Mouse (Mus musculus) forebrain, embryonic 15.5 days (tissue): Measurements from ENCODE around the gene Ston2. TPM values are rescaled to one million over a fixed set of nuclear protein-coding genes. Genes with fewer than 3 reads are reported as not detected.
"Not testable (repeated sequence)": the region's sequence is repeated elsewhere in the genome, so short reads cannot be mapped to it uniquely, and the experiment has no call there.

Experiments
- ATAC-seq: fragments of 200-750 bp; cut with Nextera tagmentation; replicated peaks from 2 replicates; pipeline ENCODE4 v1.8.0; 2017; ENCODE audit warnings: mild to moderate bottlenecking, moderate TSS enrichment, moderate library complexity
- H3K27ac ChIP-seq: fragments of 300-500 bp; sonication (generic); replicated peaks from 2 replicates; pipeline ENCODE4 v1.5.1; 2015; ENCODE audit warnings: mild to moderate bottlenecking, inconsistent platforms
- H3K27me3 ChIP-seq: fragments of 300-500 bp; sonication (generic); 2 replicates; pipeline ENCODE4 v1.6.1; 2015; ENCODE audit warnings: inconsistent platforms
- H3K36me3 ChIP-seq: fragments of 300-500 bp; sonication (generic); 2 replicates; pipeline ENCODE4 v1.6.1; 2015; ENCODE audit warnings: mild to moderate bottlenecking, inconsistent platforms
- H3K4me1 ChIP-seq: fragments of 300-500 bp; sonication (generic); 2 replicates; pipeline ENCODE4 v1.6.1; 2015; ENCODE audit warnings: inconsistent platforms
- H3K4me2 ChIP-seq: fragments of 300-500 bp; sonication (generic); replicated peaks from 2 replicates; pipeline ENCODE4 v1.6.1; 2015; ENCODE audit warnings: mild to moderate bottlenecking, inconsistent platforms
- H3K4me3 ChIP-seq: fragments of 300-500 bp; sonication (generic); 2 replicates; pipeline ENCODE4 v1.5.1; 2015; ENCODE audit warnings: mild to moderate bottlenecking, inconsistent platforms
- H3K9ac ChIP-seq: fragments of 300-500 bp; sonication (generic); replicated peaks from 2 replicates; pipeline ENCODE4 v1.6.1; 2015; ENCODE audit warnings: mild to moderate bottlenecking, inconsistent platforms
- H3K9me3 ChIP-seq: fragments of 300-500 bp; sonication (generic); 2 replicates; pipeline ENCODE4 v1.6.1; 2016; ENCODE audit warnings: inconsistent platforms
- WGBS: fragments of 180-500 bp; shearing (Covaris S2); methylation state at CpG from one replicate; pipeline ENCODE4 v1.1.7; 2015; ENCODE audit warnings: mixed read lengths; 5-methylcytosine and 5-hydroxymethylcytosine counted together
- polyA plus RNA-seq: library from polyadenylated mRNA; unstranded; fragments of >200 nt; fragmentation: Nextera tagmentation; extraction: Ambion mirVana; gene quantifications from 2 replicates; pipeline ENCODE4 v1.2.1, GENCODE M21; 2015

Ston2 gene
- polyA plus RNA-seq, 1 experiment from 2014 or later = 6.2 TPM

DNA sequence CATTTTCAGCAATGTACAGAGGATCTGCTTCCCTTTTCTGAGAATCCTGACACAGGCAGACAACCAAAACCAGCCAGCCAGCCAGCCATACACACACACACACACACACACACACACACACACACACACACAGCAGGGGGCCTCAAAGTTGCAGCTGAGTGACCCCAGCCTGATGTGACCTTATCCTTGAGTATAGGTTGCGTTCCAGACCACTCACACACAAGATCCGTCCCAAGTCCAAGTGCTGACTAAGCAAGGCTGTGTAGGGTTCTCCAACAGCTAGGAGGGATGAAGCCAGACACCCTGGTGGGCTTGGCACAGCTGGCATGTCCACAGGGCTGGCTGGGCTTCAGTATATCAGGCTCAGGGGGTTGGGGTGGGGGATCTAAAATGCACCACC is 23.7 kb downstream of the Ston2 start:
- H3K4me2 ChIP-seq = no peak overlapping the region
- no peak for ATAC-seq
- no peaks in the 10 kb centered on the region for H3K27me3 ChIP-seq
- H3K9me3 ChIP-seq = no peaks in the 10 kb centered on the region
- H3K9ac ChIP-seq = no peak overlapping the region
- WGBS = 65% methylated on average over 2 of the region's 2 CpGs
- peaks cover 15% of the 10 kb centered on the region for H3K4me1 ChIP-seq
- no peaks in the 10 kb centered on the region for H3K36me3 ChIP-seq
- no peak overlapping the region for H3K27ac ChIP-seq
- no peak overlapping the region for H3K4me3 ChIP-seq

DNA sequence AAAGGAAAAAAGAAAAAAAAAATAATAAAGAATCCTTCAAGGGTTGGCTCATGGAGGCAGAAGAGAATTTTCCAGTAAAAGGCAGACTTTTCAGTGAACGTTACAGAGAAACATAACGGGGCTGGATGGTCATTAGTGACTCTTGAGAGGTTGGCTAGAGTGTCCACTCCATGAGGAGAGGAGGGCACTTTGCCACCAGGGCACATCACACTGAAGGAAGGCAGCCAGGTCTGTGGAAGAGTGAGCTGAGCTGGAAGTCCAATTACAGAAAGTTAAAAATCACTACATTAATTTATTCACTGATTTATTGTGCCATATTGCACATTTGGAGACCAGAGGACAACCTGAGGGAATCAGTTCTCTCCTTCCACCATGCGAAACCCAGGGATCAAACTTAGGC is 28.4 kb downstream of the Ston2 start:
- H3K9me3 ChIP-seq = no peaks in the 10 kb centered on the region
- H3K27ac ChIP-seq = no peak overlapping the region
- no peak overlapping the region for H3K4me2 ChIP-seq
- H3K4me3 ChIP-seq = no peak overlapping the region
- no peaks in the 10 kb centered on the region for H3K4me1 ChIP-seq
- ATAC-seq = no peak
- H3K27me3 ChIP-seq = no peaks in the 10 kb centered on the region
- WGBS = 77% methylated on average over 3 of the region's 3 CpGs
- H3K36me3 ChIP-seq = no peaks in the 10 kb centered on the region
- no peak overlapping the region for H3K9ac ChIP-seq

DNA sequence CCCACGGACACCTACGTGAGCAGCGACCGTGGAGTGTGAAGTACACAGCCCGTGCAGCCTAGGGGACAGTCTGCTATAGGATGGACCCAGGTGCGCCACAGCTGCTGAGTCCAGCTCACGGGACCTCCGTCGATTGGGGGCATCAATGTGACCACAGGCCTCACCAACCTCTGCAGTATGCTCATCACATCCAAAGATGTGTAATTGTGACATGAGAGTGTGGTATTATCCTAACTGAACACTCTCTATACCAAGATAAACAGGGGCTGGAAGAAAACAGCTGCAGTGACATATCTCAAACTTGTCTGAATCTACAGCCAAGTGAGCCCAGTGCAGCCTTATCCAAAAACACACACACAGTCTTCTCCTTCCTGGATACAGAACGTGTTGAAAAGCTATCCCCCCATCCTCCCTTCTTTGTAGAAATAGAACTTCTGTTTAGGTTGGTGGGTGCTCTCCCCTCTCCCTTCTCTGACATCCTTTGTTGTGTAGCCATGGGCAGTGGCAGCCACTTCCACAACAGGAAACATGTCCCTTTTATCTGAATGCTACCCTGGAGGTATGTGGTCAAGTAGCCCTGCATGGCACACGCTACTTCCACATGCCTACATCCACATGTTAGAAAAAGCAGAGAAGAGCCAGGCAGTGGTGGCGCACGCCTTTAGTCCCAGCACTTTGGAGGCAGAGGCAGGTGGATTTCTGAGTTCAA is 30.2 kb downstream of the Ston2 start:
- no peaks in the 10 kb centered on the region for H3K4me1 ChIP-seq
- H3K27ac ChIP-seq = no peak overlapping the region
- no peaks in the 10 kb centered on the region for H3K36me3 ChIP-seq
- H3K9ac ChIP-seq = no peak overlapping the region
- no peaks in the 10 kb centered on the region for H3K9me3 ChIP-seq
- 88% methylated on average over 13 of the region's 13 CpGs for WGBS
- H3K4me2 ChIP-seq = no peak overlapping the region
- no peak for ATAC-seq
- H3K4me3 ChIP-seq = no peak overlapping the region
- no peaks in the 10 kb centered on the region for H3K27me3 ChIP-seq

DNA sequence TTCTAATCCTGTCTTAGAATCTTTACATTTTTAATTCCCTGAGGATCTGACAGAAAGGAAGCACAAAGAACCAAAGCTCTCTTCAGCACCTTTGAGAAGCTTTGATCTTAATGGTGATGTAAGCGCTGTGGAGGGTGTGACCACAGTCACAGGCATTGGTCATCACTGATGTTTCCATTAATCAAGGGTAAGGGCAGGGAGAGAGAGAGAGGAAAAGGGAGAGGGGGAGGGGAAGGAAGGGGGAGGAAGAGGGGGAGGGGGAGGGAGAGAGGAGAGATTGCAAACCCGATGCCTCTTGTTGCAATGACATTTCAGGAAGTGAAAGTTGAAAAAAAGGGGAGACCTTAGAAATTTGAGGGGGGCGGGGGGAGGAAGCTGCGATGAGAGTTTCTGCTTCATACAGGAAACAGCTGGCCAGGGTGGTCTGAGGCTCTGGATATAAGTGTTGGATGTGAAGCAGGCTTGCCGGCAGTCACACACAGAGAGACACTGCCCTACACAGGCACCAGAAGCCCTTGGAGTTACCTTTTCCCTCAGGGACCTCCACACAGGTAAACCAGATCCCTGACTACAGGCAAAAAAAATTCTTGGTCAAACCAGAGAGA is 31.5 kb downstream of the Ston2 start:
- WGBS = 70% methylated on average over 5 of the region's 5 CpGs
- Histone ChIP-seq H3K27me3 (no peaks in the 10 kb centered on the region), H3K4me3 (no peak overlapping the region), H3K9ac (no peak overlapping the region), H3K9me3 (no peaks in the 10 kb centered on the region), H3K4me2 (no peak overlapping the region), H3K27ac (no peak overlapping the region), H3K4me1 (no peaks in the 10 kb centered on the region), H3K36me3 (no peaks in the 10 kb centered on the region)
- ATAC-seq = no peak

DNA sequence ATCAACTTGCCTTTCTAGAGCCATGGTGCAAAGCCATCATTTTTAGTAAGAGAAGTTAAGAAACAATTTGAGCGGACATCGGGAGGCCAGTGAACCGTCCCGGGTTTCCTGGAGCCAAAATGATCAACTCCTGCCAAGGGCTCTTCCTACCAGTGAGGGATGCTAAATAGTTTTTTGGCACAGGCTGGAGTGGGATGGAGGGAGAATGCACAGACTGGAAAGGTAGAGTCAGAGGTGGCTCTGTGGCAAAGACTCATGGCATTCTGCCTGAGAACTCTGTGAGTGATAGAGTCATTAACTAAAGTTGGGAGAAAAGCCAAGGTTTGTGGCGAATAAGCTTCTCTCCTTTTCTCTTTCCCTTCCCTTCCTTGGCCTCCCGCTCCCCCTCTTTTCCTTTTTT is 33.6 kb downstream of the Ston2 start:
- H3K27ac ChIP-seq = no peak overlapping the region
- H3K27me3 ChIP-seq = no peaks in the 10 kb centered on the region
- no peak; the same call in 1 of the 2 replicates for ATAC-seq
- 42% methylated on average over 6 of the region's 6 CpGs for WGBS
- H3K4me1 ChIP-seq = peaks cover 3% of the 10 kb centered on the region; the same call in 1 of the 2 replicates
- no peak overlapping the region for H3K4me2 ChIP-seq
- H3K9me3 ChIP-seq = no peaks in the 10 kb centered on the region
- H3K36me3 ChIP-seq = no peaks in the 10 kb centered on the region
- H3K4me3 ChIP-seq = no peak overlapping the region
- no peak overlapping the region for H3K9ac ChIP-seq

DNA sequence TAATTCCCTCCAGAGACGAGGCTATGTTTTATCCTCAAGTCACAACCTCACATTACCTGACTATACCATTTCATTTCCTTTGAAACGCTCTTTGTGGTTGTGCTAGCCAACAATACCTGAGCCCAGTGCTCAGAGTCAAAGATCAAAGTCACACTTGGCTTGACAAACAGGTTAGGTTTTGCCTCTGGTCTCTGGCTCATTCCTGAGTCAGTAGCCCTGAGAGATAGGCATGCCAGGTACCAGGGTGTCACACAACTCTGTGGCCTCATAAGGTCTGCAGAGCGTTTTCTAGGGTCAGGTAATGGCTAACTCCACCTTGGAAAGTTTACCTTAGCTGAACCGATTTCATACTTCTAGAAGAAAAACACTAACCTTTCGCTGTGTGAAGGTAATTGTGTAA is 35.5 kb downstream of the Ston2 start:
- 95% methylated on average over 5 of the region's 5 CpGs for WGBS
- H3K9me3 ChIP-seq = no peaks in the 10 kb centered on the region
- no peaks in the 10 kb centered on the region for H3K27me3 ChIP-seq
- no peak overlapping the region for H3K9ac ChIP-seq
- no peak overlapping the region for H3K4me2 ChIP-seq
- no peaks in the 10 kb centered on the region for H3K36me3 ChIP-seq
- peaks cover 13% of the 10 kb centered on the region for H3K4me1 ChIP-seq
- ATAC-seq = no peak
- H3K27ac ChIP-seq = no peak overlapping the region
- no peak overlapping the region for H3K4me3 ChIP-seq

DNA sequence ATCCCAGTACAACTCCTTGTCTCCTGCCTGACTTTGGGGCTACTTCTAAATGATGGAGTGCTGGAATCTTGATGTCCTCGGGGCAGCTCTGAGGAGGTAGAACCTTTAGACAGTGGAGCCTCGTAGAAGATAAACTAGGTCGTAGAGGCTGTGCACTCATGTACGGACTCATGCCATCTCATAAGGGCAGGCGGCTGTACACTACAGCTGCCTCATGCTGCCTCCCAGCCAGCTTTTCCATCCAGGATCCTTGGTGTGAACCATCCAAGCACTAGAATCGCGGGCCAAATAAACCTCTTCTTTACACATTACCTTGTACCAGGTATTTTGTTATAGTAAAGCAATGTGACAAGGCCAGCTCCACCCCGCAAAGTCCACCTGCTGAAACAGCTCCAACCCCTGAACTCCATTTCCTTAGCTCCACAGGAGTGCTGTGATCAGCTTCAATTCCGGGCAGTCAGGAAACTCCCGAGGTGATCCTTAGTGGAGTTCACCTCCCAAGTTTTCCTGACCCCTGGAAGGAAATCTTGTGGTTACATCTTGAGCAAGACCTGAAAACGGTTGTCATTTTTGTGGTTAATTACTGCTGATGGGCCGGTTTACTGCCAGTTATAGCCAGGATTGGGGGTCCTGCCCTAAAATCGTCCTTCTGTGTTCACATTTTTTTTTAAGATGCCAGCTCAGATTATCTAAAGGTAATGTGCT is 36.1 kb downstream of the Ston2 start:
- Histone ChIP-seq H3K27ac (no peak overlapping the region), H3K36me3 (no peaks in the 10 kb centered on the region), H3K9ac (no peak overlapping the region), H3K4me1 (peaks cover 13% of the 10 kb centered on the region), H3K9me3 (no peaks in the 10 kb centered on the region), H3K27me3 (no peaks in the 10 kb centered on the region), H3K4me2 (no peak overlapping the region), H3K4me3 (no peak overlapping the region)
- 92% methylated on average over 13 of the region's 13 CpGs for WGBS
- ATAC-seq = no peak

DNA sequence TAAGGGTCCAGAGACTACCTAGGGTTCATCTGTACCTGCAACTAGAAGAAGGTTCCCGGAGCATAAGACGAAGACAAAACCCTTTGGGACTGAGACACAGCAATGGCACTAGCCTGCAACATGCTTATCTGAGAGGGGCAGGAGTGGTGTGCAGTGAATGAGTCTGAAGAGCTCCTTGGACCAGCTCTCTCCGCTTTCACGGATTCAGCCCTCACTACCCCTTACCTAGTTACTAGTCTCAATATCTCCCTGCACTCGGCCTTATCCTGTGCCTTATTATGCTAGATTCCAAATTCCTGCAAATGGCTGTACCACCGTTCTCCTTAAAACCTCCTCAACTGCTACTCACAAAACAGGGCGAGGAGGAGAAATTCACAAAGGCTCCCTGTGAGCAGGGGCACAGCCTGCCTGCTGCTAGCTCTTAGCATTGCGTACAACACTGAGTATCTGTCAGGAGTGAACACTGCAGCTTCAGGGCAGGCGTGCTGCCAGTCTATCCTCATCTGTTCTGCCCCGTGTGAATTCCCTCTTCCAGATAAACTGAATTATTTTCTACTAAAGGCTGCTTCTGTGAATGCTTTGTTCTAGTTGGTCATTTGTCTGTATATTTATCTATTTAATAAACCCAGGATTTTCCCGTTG is 38.5 kb downstream of the Ston2 start:
- H3K27me3 ChIP-seq = no peaks in the 10 kb centered on the region
- 62% methylated on average over 11 of the region's 11 CpGs for WGBS
- no peak overlapping the region for H3K9ac ChIP-seq

DNA sequence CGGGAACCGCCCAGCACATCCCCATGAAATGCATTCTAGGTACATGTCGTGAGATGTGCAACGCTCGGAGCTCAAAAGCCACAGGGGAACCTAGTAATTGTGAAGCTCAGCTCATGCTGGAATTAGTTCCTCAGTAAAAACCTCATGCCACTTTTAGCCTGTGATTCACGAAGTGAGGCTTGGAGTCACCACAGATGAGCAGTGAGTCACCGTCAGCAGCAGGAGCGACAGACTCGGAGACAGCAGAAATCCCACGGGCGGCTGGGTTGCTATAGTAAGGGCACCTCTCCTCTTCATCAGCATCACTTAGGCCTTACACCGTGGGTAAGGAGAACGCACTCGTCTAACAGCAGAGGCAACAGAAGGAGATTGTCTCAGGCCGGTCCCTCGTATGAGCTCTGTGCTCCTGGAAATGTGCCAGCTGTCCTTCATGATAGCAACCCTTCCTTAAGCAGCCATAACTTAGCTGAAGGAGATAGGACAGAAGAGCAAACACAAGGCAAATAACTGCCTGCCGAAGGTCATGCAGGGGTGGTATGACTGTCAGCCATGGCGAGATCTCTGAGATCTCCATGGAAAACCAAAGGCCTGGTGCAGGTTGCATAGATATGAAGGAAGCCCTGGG is 39.8 kb downstream of the Ston2 start:
- Histone ChIP-seq H3K4me2 (no peak overlapping the region), H3K9ac (no peak overlapping the region), H3K9me3 (no peaks in the 10 kb centered on the region), H3K4me3 (no peak overlapping the region), H3K4me1 (peaks cover 29% of the 10 kb centered on the region), H3K27ac (no peak overlapping the region), H3K36me3 (no peaks in the 10 kb centered on the region), H3K27me3 (no peaks in the 10 kb centered on the region)
- ATAC-seq = no peak
- WGBS = 70% methylated on average over 18 of the region's 18 CpGs

More for the DNA sequence above, 38.5 kb downstream of the Ston2 start:
- Histone ChIP-seq H3K4me2 (no peak overlapping the region), H3K4me1 (peaks cover 18% of the 10 kb centered on the region), H3K27ac (0 out of 2 replicates have a peak overlapping the region, but pooled peaks have one; percentile 3), H3K36me3 (no peaks in the 10 kb centered on the region), H3K9me3 (no peaks in the 10 kb centered on the region), H3K4me3 (no peak overlapping the region)
- ATAC-seq = peak; percentile 55; the same call in 1 of the 2 replicates

DNA sequence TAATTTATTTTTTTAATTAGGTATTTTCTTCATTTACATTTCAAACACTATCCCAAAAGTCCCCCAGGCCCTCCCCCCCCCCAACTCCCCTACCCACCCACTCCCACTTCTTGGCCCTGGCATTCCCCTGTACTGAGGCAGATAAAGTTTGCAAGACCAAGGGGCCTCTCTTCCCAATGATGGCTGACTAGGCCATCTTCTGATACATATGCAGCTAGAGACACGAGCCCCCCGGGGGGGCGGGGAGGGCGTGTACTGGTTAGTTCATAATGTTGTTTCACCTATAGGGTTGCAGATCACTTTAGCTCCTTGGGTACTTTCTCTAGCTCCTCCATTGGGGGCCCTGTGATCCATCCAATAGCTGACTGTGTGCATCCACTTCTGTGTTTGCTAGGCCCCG is 41.3 kb downstream of the Ston2 start:
- not testable (repeated sequence) for ATAC-seq, H3K4me2 ChIP-seq
- 95% methylated on average over 5 of the region's 5 CpGs for WGBS

DNA sequence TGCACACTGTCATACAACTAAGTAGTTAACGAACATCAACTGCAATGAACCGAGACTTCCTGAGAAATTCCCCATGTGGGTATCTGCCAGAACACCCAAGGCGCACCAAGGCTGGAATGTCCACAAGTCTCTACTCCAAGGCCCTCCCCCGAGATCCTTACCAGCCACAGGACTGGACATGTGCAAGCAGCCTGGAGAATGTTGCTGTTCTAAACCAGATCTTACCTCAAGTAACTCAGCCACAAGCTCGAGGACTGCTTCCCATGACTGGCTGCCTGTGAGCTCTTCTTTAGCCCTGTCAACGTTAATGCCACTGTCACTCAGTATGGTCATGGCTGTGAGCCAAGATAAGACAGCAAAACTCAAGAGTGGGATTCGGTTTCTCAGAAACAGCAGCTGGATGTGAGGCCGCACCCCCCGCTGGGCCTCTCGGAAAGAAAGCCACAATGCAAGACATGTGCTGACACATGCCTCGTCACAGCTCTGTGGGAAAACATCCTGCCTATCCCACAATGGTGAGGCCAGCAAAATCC is 42.4 kb downstream of the Ston2 start:
- Histone ChIP-seq H3K9me3 (no peaks in the 10 kb centered on the region), H3K9ac (no peak overlapping the region), H3K36me3 (no peaks in the 10 kb centered on the region), H3K4me1 (peaks cover 29% of the 10 kb centered on the region), H3K27ac (no peak overlapping the region), H3K4me3 (no peak overlapping the region), H3K27me3 (no peaks in the 10 kb centered on the region), H3K4me2 (no peak overlapping the region)
- no peak for ATAC-seq
- 36% methylated on average over 11 of the region's 11 CpGs for WGBS

More for the DNA sequence above, 41.3 kb downstream of the Ston2 start:
- not testable (repeated sequence) for H3K27me3 ChIP-seq, H3K36me3 ChIP-seq, H3K9me3 ChIP-seq, H3K27ac ChIP-seq, H3K9ac ChIP-seq, H3K4me3 ChIP-seq
- peaks cover 29% of the 10 kb centered on the region for H3K4me1 ChIP-seq
